Mouse (Mus musculus): ENCODE measurements around the gene Plekha5.
A peak's percentile ranks its signal among the peaks of the same experiment; 100 is the strongest.

The Plekha5 gene

DNA sequence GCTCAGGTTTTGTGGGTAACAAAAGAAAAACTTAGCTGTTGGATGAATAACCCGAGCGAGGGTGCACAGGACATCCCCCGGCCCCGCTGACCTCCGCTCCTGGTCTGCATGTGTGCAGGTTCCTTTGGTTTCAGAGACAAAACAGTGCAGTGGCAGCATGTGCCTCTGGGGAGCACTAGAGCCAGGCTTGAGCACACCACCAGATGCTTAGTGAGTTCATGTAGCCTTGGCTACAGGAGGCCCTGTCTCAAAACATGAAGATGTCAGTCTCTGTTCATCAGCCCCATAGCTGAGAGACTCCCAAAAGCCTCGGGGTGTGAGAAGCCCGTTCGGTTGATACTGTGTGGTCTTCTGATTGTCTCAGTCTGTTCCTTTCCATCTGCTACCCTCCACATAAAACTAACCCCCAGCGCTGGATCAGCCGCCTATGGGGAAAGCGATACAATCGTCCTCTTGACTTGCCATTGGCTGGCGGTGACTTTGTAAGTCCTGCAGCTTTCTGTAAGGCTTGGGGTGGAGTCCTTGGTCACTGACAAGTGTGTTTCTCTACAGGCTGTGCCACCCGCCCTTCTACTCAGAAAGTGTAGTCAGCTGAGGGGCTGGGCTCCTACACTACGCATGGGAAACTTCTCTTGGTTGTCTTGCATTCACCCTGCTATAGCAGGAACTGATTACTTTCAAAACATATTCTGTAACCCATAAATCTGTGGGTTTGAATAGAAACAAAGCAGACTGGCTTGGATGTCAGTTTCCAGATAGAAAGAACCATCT, 32.7 kb downstream of the Plekha5 start:
- DNase-seq, result no peak

DNA sequence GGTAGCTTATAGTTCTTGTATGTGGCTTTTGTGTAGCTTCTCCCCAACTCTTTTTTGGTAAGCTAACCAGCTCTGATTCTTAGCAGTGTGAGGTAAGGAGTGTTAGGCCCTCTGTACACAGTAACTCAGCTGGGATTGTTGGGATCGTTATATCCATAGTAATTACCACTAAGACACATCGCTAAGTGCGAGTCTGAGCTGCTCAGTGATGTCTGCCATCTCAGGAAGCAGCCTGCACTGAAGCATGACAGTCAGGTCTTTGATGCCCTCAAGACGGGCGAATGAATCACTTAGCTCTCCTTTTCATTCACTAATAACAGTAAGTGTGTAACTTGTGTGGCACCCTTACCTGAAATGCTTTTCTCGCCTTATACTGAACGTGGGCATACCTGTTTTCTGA, 36.5 kb downstream of the Plekha5 start:
- no peak for DNase-seq

DNA sequence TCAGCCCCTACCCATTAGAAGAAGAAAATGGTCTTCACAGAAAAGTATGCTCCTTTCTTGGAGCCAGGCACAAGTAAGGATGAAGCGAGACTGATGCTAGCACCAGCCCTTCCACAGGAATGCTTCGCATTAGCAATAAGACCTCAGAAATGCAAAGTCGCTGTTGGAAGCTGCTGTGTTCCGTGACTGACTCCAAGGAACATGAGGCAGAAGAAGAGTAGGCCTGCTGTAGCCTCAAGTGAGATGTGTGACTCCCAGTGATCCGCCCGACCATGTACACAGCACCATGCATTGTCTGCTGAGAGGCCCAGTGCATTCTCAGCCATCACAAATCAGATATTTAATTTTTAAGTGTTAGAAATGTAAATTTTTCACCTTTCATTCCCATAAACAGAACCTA, 41.0 kb downstream of the Plekha5 start:
- peak; percentile 43 for DNase-seq

DNA sequence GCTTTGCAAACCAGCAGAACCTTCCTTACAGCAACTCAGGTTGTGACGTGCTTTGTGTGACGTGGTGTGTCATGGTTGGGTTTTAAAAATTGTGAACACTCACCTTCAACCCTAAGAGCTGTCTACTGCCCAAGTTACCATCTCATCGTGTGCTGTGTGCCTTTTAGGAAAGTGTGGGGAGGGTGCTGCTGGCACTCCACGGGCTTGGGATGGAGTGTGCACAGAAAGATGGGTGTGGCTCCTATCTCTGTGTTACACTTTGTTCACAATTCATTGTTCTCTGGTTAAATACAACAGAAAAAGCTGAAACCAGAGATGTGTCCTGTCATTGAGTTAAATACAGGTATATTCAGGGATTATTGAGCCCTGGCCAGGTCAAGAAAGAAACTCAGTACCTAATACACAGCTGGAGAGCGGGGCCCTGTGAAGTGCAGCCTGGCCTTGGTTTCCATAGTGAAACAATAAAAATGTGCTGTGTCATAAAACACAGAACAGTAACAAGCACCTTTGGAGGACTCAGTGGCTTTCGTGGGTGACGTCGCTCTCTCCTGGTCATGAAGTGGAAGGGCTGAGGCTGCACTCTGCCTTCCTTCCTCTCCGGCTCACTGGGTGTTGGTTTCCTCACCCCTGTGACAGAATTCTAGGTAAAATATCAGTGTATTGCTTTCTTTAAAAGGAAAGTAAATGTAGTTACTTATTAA, 42.2 kb downstream of the Plekha5 start:
- DNase-seq, result no peak

DNA sequence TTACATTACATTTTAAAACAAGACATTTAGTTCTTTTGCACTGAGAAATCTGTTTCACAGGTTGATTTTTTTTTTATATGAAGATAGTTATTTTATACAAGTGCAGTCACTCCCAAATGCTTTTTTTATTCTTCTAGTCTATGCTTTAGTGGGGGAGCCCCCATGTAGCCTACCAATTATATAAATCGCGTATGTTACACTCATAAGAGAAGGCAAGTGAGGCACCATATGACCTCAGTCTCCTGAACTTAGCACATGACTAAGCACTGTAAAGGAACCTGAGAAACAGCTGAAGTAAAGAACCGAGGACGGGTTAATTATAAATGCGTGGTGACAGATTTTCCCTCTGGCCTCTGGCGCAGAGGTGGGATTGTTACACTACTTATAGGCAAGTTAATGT, 43.0 kb downstream of the Plekha5 start:
- DNase-seq, result peak; percentile 46

DNA sequence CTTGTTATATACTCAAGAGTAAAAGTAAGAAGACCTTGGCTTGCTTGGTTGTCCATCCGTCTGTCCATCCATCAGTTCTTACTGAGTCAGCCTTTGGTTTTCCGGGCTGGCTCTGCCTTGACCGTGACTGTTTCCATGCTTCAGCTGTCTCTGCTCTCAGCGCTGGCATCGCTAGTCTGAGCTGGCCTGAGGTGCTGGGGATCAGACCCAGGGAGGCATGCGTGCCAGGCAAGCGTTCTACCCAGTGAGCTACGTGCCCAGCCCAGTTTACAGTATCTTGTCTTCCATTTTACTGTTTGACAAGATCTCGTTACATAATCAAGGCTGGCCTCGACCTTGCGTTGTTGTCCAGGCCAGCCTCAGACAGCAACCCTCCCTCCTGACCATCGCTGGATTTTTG, 44.0 kb downstream of the Plekha5 start:
- DNase-seq, result no peak

DNA sequence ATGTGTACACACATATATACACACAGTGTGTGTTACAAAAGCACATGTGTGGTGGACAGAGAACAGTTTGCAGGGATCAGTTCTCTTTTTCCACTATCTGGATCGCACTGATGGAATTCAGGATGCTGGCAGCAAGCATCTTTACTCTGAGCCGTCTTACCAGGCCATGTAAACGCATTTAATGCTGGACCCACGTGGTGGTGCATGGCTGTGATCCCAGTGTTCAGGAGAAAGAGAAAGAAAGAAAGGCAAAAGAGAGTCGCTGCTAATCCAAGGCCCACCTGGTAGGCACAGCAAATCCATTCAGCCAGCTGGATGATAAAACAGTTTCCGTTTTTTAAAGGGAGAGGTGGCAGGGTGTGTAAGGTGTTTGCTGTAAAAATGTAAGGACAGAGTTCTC, 45.9 kb downstream of the Plekha5 start:
- no peak for DNase-seq

DNA sequence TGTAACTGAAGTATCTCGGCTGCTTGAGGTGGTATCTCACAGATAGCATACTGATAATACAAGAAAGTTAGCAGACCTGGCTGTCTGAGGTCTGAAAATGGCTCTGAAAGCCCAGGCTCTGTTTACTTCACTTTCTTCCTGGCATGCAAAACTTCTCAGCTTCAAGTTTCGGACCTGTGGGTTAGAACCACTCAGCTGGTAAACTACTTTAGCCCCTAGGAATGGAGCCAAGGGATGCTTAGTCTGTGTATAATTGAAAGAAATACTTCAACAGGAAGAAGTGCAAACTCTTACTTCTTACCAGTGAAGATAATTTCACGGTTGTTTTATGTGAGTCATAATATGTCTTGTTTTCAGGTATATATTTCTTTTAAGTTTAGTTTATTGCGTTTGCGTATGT, 47.9 kb downstream of the Plekha5 start:
- no peak for DNase-seq

DNA sequence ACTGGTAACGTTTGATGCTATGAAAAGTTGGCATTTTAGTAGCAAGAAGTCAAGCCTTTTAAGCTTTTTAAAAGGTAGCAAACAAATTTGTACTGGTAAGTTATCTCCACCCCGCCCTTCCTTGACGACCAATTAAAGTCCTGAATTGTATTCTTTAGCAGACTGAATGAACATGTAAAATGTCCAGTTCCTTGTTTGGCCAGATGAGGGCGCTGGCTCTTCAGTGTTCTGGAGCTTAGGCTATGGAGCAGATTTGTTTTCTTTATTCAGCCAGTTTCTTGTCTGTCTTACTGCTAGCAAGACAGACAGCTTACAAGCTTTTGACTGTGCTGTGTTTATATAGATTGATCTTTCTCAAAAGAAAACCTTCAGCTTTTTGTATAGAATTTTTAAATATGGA, 48.5 kb downstream of the Plekha5 start:
- peak; percentile 73 for DNase-seq

DNA sequence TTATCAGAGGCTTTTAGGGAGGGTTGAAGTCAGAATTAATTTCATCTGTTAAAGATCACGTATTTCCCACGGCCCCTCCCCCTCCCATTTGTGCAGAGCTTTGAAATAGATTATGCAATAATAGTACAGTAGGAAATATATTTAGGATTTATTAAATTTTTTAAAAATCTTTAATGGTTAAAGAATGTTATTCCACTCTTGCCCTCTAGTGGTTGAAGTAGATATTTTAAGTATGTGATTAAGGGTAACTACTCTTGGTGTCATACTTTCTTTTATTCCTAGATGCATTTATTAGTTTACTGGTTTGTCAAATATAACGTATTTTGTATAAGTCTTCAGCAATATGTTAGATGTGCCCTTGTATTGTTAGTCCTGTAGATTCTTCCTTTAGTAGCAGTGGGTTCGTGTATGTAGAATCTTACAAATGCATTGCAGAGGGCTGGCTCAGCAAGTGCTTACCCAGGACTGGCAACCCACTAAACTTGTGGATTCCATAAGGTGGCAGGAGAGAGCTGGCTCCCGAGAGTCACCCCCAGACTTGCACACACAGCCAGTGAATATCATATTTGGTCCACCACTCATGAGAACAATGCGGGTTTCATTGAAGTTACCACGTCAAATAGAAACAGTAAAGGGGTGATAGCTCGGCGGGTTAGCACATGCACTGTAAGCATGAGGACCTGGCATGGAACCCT, 51.7 kb downstream of the Plekha5 start:
- no peak for DNase-seq

DNA sequence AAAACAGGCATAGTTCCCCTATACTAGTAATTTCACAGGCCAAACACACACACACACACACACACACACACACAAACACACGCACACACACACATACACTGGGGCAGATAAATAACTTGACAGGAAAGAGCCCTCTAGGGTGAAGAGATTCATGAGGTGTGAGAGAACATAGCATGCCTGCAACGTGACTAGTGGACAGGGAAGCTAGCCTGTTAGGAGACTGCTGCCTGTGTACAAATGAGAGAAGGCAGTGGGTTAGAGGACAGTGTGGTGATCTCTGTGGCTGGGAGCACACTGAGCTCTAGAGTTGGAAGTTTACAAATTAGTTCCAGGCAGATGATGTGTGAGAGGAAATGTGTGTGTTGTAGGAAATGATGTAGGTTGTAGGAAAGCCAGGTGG, 53.1 kb downstream of the Plekha5 start:
- no peak for DNase-seq

DNA sequence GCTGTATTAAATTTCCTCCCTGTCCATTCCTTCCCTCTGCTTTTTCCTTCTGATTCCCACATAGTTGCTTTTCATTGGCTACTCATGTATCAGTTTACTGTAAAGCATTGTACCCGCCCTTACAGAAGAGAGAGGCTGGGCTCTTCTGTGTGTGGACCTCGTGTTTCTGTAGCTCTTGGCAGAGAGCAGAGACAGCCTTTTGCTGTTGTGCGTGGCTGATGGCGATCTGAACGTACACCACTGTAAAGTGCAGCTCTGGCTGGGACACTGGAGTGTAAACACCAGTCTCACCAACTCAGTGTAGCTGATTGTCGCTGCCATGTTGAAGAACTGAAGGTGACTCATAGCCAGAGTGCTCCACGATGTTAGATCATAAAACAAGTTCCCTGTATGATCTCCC, 54.2 kb downstream of the Plekha5 start:
- DNase-seq, result no peak

DNA sequence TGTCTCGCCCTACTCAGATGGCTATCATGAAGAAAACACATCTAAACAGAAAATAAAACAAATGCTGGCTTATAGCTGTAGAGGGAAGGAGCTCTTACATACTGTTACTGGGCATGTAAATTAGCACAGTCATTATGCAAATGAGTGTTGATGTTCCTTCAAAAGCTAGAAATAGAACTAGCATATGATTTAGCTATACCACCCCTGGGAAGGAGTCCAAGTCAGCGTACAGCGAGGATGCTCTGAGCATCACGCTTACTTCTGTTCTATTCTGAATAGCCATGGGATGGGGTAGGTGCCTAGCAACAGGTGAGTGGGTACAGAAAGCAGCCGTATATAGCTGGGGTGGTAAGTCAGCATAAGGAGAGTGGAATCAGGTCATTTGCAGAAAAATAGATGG, 55.1 kb downstream of the Plekha5 start:
- peak; percentile 83 for DNase-seq

DNA sequence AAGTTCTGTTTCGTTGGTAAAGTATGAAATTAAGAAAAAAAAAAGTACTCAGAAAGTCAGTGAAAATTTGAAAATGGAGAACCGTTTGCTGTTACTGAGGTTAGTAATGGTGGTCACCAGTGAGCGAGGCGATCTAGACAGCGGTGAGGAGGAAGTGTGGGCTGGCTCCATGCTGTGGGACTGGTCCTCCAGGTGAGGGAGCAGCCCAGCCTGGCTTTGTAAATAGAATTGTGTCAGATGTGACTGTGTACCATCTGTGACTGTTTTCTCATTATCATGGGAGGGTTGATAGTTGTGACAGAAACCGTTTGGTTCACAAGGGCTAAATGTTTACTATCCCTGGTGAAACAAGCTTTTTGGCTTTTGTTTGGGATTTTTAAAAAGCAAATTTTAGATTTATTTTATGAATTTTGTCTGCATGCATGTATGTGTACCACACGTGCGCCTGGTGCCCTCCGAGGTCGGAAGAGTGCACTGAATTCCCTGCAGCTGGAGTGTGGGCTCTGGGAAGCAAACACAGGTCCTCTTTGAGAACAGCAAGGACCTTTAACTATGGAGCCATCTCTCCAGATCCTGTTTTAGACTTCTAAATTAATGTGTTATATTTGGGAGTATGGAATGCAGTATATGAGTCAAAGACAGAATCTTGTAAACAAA, 56.7 kb downstream of the Plekha5 start:
- DNase-seq, result no peak

DNA sequence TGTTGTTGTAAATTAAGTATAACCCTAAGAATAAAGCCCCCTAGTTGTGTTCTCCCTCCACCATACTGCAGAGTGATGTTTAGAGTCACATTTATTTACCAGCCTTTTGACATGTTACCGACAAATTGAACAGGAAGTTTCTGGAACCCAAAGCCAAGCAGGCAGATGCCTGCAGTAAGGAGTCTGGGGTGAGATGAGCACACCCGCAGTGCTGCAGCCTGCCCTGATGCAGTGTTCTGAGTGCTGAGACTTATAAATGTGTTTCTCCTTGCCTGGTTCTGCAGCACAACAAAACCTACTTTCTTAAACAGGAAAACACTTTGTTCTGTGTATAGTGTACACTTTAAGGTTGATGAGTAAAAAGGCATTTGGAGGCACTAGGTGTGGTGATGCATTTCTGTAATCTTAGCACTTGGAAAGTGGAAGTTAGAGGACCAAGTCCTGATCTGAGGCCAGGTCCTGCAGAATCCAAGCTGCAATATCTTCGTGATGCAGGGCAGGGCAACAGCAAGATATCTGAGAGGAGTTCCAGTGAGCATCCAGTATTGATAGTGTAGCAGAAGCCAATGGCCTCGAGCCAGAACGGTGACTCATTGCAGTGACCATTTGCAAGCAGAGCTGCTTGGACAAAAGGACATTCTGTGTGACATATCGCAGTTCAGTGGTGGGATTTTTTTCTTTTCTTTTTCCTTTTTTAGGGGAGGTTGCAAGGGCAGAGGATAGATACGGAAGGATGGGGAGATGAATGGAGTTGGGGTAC, 58.0 kb downstream of the Plekha5 start:
- DNase-seq, result peak; percentile 54

DNA sequence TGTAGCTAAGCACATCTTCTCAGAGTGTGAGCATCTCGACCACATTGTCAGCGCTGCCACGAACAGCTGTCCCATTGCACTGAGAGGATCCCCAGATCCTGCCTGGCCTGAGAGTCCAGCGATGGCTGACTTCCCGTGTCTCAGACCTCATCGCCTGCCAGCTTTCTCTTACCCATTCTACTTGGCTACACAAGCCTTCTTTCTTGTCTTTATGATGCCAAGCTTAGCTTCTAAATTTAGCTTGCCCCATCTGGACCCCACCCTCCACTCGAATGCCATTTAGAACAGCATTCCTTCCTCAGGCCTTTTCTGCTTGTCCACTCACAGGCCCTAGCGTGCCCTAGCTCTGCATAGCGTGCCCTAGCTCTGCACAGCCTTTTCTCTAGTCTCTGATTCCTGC, 60.3 kb downstream of the Plekha5 start:
- DNase-seq, result no peak

DNA sequence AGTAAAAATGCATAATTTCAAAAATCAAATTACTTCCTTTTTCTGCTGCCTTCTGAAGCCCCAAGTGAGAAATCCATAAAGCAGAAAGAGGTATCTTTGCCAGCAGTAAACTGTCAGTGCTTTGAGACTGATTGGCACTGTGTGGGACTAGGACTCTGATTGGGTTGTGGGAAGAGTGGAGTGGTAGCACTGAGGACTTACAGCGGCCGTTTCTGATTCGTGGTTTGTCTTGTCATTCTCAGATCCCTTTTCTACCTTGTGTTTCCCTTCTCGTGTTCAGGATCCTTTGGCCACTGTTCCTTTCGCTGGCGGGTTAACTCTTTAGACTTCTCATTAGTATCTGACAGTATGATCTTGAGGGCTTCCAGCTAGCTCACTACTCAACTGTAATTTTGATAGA, 61.8 kb downstream of the Plekha5 start:
- no peak for DNase-seq

DNA sequence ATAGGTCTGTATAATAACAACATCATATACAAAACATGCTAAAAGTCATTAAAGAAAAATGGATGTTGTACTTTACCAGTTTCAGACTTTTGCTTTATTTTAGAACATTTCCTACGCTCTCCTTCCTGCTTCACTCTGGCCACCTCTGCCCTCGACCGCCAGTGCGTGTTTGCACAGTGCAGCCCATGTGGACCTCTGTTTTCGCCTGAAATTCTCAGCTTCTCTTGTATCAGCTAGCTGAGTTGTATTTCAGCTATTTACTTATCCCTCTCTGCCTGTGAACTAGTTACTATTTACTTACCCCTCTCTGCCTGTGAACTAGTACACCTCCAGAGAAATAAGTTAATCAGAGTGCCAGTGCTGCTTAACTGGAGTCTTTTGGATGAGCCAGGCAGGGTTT, 62.8 kb downstream of the Plekha5 start:
- DNase-seq, result no peak

DNA sequence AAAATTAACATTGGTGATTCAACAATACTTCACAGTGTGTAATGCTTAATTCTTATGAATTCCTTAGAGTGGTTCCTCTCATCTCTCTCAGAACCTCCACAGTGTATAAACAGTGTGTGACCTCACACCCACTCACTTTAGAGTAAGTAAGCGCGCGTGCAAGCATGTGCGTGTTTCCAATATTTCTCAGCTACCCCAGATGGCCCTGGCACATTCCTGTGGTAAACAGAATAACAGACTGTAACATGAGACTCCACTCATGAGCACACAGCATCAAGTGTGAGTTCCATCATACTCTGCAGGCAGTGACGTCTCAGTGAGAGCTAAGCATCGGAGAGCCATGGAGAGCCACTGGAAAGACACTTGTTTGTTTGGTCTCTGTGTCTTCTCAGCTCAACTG, 63.6 kb downstream of the Plekha5 start:
- no peak for DNase-seq

DNA sequence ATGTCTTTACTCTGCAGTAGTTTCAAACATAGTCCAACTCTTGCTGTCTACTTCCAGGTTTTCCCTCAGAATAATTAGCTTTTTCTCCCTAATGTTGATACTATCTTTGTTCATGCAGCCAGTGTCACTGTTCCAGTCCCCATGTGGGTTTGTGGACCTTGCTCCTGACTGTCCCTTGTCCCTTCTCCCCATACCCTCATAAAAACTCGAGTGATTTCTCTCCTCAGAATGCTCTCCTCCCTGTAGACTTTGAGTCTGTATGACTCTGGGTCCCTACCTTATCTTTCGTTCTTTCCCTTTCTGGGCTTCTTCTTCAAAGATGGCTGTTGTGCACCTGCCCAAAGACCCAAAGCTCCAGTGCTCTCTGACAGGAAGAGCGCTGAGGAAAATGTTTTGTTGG, 64.8 kb downstream of the Plekha5 start:
- no peak for DNase-seq

DNA sequence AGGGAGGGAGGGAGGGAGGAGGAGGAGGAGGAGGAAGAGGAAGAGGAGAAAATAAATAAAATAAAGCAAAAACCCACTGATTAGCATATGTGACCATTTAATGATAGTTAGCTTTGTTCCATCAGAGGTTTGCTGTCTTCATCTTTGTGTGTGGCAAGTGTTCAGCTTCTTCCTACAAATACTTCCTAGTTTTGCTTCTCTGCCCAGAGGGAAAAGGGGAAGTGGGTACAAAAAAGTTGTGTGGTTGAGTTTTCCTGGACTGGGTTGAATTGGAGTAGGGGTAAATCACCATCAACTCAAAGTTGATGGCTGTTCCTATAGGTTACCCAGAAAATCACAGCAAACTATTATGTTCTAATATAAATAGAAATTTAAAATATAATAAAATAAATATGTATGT, 65.7 kb downstream of the Plekha5 start:
- no peak for DNase-seq

DNA sequence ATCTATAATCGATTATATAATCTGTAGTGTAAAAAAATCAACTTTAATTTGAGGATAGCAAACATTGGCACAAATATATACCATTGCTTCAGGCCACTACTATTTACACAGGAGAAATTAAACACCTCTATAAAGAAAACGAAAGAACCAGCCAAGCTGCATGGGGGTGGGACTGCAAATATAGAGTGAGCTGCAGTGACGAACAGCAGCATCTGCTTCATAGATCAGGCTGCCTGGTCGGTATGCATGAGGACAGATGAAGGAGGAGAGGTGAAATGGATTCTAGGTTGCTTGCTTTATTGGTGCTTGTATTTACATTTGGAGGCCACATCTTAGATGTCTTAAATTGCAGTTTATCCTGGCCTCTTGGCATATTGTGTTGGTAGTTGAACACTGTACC, 66.4 kb downstream of the Plekha5 start:
- DNase-seq, result no peak
